Mouse (Mus musculus) liver, postnatal 0 days (tissue): ENCODE results near the gene Jmjd6.

Experiments used
- CTCF ChIP-seq: sonication (generic); IDR thresholded peaks from 2 replicates; pipeline ENCODE4 v1.5.1; 2016; ENCODE audit warnings: antibody characterized with exemption, low read depth
- EP300 ChIP-seq: IDR thresholded peaks from 2 replicates; pipeline ENCODE4 v1.6.1; 2016; ENCODE audit warnings: antibody characterized with exemption, low read depth, mild to moderate bottlenecking

GRCm38 (mm10) chr11:116840748-116841147 is 2.5 kb downstream of the Jmjd6 start:
- TF ChIP-seq CTCF = 0 out of 2 replicates have a peak, but pooled peaks have one; percentile 3
- no peak for TF ChIP-seq EP300
